9 mouse cellular contexts compared by ENCODE assay signal in genomic region chr11:61349337-61349736, GRCm38 (mm10). TPM values are rescaled to one million over a fixed set of nuclear protein-coding genes. Genes with fewer than 3 reads are reported as not detected.
A peak's percentile ranks its signal among the peaks of the same experiment; 100 is the strongest.
DNase-seq lines count a peak whose midpoint lies in the region; ATAC-seq and TF ChIP-seq lines count a peak whose summit lies in the region.
"Had no signal": no experiment of that assay in that cellular context is flagged by ENCODE, and none has a peak within 500 bp of the region (broad histone marks: within the 10 kb centered on the region; RNA-seq: fewer than 3 reads in every experiment).

No protein-coding gene starts in this region.

- whole genome bisulfite sequencing in hindbrain, embryonic 11.5 days = 19% methylated on average over 8 of the region's 8 CpGs
- WGBS in hindbrain, embryonic 13.5 days = 12% methylated on average over 8 of the region's 8 CpGs
- 5% methylated on average over 8 of the region's 8 CpGs for WGBS in limb, embryonic 14.5 days
- WGBS in thymus, adult 2 months = 2% methylated on average over 8 of the region's 8 CpGs

- H3K27ac ChIP-seq in hindbrain, embryonic 11.5 days (ENCODE audit: low read depth, low read length) = no peak overlapping the region
- no peak overlapping the region for H3K27ac ChIP-seq in hindbrain, embryonic 13.5 days
- no peak overlapping the region for H3K27ac ChIP-seq in bone marrow macrophage, adult 2 months (ENCODE audit: insufficient read depth, low read depth, low read length)
- H3K27ac ChIP-seq in limb, embryonic 14.5 days (replicated peaks; ENCODE audit: low read depth, low read length) = no peak overlapping the region
- H3K27ac ChIP-seq in thymus, adult 2 months (ENCODE audit: control insufficient read depth, insufficient read depth, low read length) = no peak overlapping the region
- H3K27ac ChIP-seq: embryonic facial prominence, embryonic 12.5 days had no signal

- no peaks in the 10 kb centered on the region for H3K27me3 ChIP-seq in hindbrain, embryonic 11.5 days (ENCODE audit: control insufficient read depth, insufficient read depth, low read length)
- peaks cover 14% of the 10 kb centered on the region for H3K27me3 ChIP-seq in hindbrain, embryonic 13.5 days
- peaks cover 1% of the 10 kb centered on the region; the same call in 1 of the 2 replicates for H3K27me3 ChIP-seq in limb, embryonic 14.5 days (ENCODE audit: control insufficient read depth, insufficient read depth, low read length)
- no peaks in the 10 kb centered on the region for H3K27me3 ChIP-seq in thymus, adult 2 months (ENCODE audit: control insufficient read depth, insufficient read depth, low read length)

- no peaks in the 10 kb centered on the region for H3K4me1 ChIP-seq in hindbrain, embryonic 11.5 days (replicated peaks; ENCODE audit: control insufficient read depth, insufficient read depth, low read length)
- no peaks in the 10 kb centered on the region for H3K4me1 ChIP-seq in hindbrain, embryonic 13.5 days (replicated peaks)
- no peaks in the 10 kb centered on the region for H3K4me1 ChIP-seq in bone marrow macrophage, adult 2 months (ENCODE audit: control insufficient read depth, insufficient read depth, low read length)
- no peaks in the 10 kb centered on the region for H3K4me1 ChIP-seq in limb, embryonic 14.5 days (ENCODE audit: control insufficient read depth, insufficient read depth, low read length)
- H3K4me1 ChIP-seq in thymus, adult 2 months (replicated peaks; ENCODE audit: control insufficient read depth, insufficient read depth, low read length) = no peaks in the 10 kb centered on the region
- H3K4me1 ChIP-seq: embryonic facial prominence, embryonic 12.5 days had no signal

- H3K36me3 ChIP-seq in hindbrain, embryonic 11.5 days (ENCODE audit: control insufficient read depth, insufficient read depth, low read length) = no peaks in the 10 kb centered on the region
- H3K36me3 ChIP-seq in hindbrain, embryonic 13.5 days = no peaks in the 10 kb centered on the region
- no peaks in the 10 kb centered on the region for H3K36me3 ChIP-seq in limb, embryonic 14.5 days (ENCODE audit: control insufficient read depth, insufficient read depth, low read length)
- no peaks in the 10 kb centered on the region for H3K36me3 ChIP-seq in thymus, adult 2 months (ENCODE audit: control insufficient read depth, insufficient read depth, low read length)
- H3K36me3 ChIP-seq: embryonic facial prominence, embryonic 12.5 days had no signal

- peak; percentile 45 for DNase-seq in hindbrain, embryonic 11.5 days (ENCODE audit: low spot score)
- peak; percentile 28 to 54 for DNase-seq in frontal cortex, postnatal 36 days (ENCODE audit: low spot score in 2 of 2)
- DNase-seq in kidney, adult 8-10 months = peak; percentile 88 to 91
- peak; percentile 69 for DNase-seq in limb, embryonic 14.5 days (ENCODE audit: low spot score)
- peak; percentile 60 for DNase-seq in ovary, postnatal 36 days (ENCODE audit: low spot score)
- peak; percentile 83 for DNase-seq in thymus, adult 2 months

- H3K9me3 ChIP-seq in hindbrain, embryonic 11.5 days (ENCODE audit: control insufficient read depth, low read length) = no peaks in the 10 kb centered on the region
- H3K9me3 ChIP-seq in hindbrain, embryonic 13.5 days = no peaks in the 10 kb centered on the region
- no peaks in the 10 kb centered on the region for H3K9me3 ChIP-seq in limb, embryonic 14.5 days (ENCODE audit: control insufficient read depth, low read length)
- H3K9me3 ChIP-seq: embryonic facial prominence, embryonic 12.5 days had no signal

- no peak for ATAC-seq in hindbrain, embryonic 11.5 days (ENCODE audit: low FRiP score)
- ATAC-seq in hindbrain, embryonic 13.5 days (ENCODE audit: low FRiP score) = no peak
- no peak for ATAC-seq in limb, embryonic 14.5 days (ENCODE audit: low FRiP score, low read depth)

- no peak for TF ChIP-seq POLR2A in bone marrow macrophage, adult 2 months (IDR thresholded peaks at IDR 0.05; ENCODE audit: borderline replicate concordance, low read depth, low read length)
- TF ChIP-seq POLR2A in limb, embryonic 14.5 days (IDR thresholded peaks at IDR 0.05; ENCODE audit: borderline replicate concordance, extremely low read depth, insufficient read depth, insufficient read length) = no peak
- TF ChIP-seq POLR2A in thymus, adult 2 months (IDR thresholded peaks at IDR 0.05; ENCODE audit: control insufficient read depth, extremely low read depth, insufficient read depth, low read length, poor library complexity) = no peak

- H3K4me2 ChIP-seq in hindbrain, embryonic 11.5 days (replicated peaks; ENCODE audit: low read depth, low read length) = no peak overlapping the region
- H3K4me2 ChIP-seq in hindbrain, embryonic 13.5 days = no peak overlapping the region
- no peak overlapping the region for H3K4me2 ChIP-seq in limb, embryonic 14.5 days (replicated peaks; ENCODE audit: low read depth, low read length, severe bottlenecking)
- H3K4me2 ChIP-seq: embryonic facial prominence, embryonic 12.5 days had no signal

- no peak overlapping the region for H3K9ac ChIP-seq in hindbrain, embryonic 11.5 days (ENCODE audit: low read depth, low read length)
- H3K9ac ChIP-seq in hindbrain, embryonic 13.5 days = no peak overlapping the region
- H3K9ac ChIP-seq in limb, embryonic 14.5 days (ENCODE audit: low read depth, low read length, severe bottlenecking) = no peak overlapping the region
- H3K9ac ChIP-seq: embryonic facial prominence, embryonic 12.5 days had no signal

- H3K4me3 ChIP-seq in hindbrain, embryonic 11.5 days (ENCODE audit: low read depth, low read length) = no peak overlapping the region
- H3K4me3 ChIP-seq in hindbrain, embryonic 13.5 days = no peak overlapping the region
- H3K4me3 ChIP-seq in bone marrow macrophage, adult 2 months (ENCODE audit: insufficient read depth, low read length) = no peak overlapping the region
- no peak overlapping the region for H3K4me3 ChIP-seq in limb, embryonic 14.5 days (replicated peaks; ENCODE audit: low read length)
- H3K4me3 ChIP-seq in thymus, adult 2 months (ENCODE audit: control insufficient read depth, insufficient read depth, low read length) = no peak overlapping the region
- H3K4me3 ChIP-seq: embryonic facial prominence, embryonic 12.5 days had no signal

- TF ChIP-seq CTCF in bone marrow macrophage, adult 2 months (IDR thresholded peaks at IDR 0.05; ENCODE audit: low read depth, low read length) = peak; percentile 73
- peak; percentile 69; the same call in 1 of the 2 replicates for TF ChIP-seq CTCF in thymus, adult 2 months (IDR thresholded peaks at IDR 0.05; ENCODE audit: borderline replicate concordance, control insufficient read depth, extremely low read depth, insufficient read depth, low read length, poor library complexity)

RNA-seq across cellular contexts. Expression of gene Slc47a2, which starts 6.7 kb away (rescaled TPM):
- polyA plus RNA-seq in hindbrain, embryonic 11.5 days (2014; fragmentation: Nextera tagmentation; extraction: Ambion mirVana) = not detected in 2 replicates
- polyA plus RNA-seq in hindbrain, embryonic 13.5 days (2015; fragmentation: Nextera tagmentation; extraction: Ambion mirVana) = 0.09 TPM in 1 of 2 replicates, not detected in the other
- polyA plus RNA-seq in bone marrow macrophage, adult 2 months (2012; ENCODE audit: insufficient read depth, insufficient read length, missing spikeins) = not detected in 2 replicates
- 0.17 and 0.19 TPM in 2 replicates for polyA plus RNA-seq in limb, embryonic 14.5 days (2012; rRNA removed)
- polyA plus RNA-seq in limb, embryonic 14.5 days (2014; fragmentation: Nextera tagmentation; extraction: Ambion mirVana) = 0.10 TPM in 1 of 2 replicates, not detected in the other
- polyA plus RNA-seq in thymus, adult 2 months (2012; rRNA removed) = 0.51 and 0.67 TPM in 2 replicates
- polyA plus RNA-seq: embryonic facial prominence, embryonic 12.5 days had no signal

RNA-seq across cellular contexts. Expression of gene Slc47a1, which starts 28.8 kb away (rescaled TPM):
- polyA plus RNA-seq in hindbrain, embryonic 11.5 days (2014; fragmentation: Nextera tagmentation; extraction: Ambion mirVana) = 0.08 and 0.15 TPM in 2 replicates
- polyA plus RNA-seq in hindbrain, embryonic 13.5 days (2015; fragmentation: Nextera tagmentation; extraction: Ambion mirVana) = 0.06 and 0.14 TPM in 2 replicates
- polyA plus RNA-seq in bone marrow macrophage, adult 2 months (2012; ENCODE audit: insufficient read depth, insufficient read length, missing spikeins) = not detected in 2 replicates
- polyA plus RNA-seq in limb, embryonic 14.5 days (2012; rRNA removed) = 0.82 and 0.91 TPM in 2 replicates
- polyA plus RNA-seq in limb, embryonic 14.5 days (2014; fragmentation: Nextera tagmentation; extraction: Ambion mirVana) = 0.65 and 0.86 TPM in 2 replicates
- polyA plus RNA-seq in thymus, adult 2 months (2012; rRNA removed) = 1.5 and 3.4 TPM in 2 replicates
